Mouse (Mus musculus): ENCODE data around the gene Ftsj1. TPM values are rescaled to one million over a fixed set of nuclear protein-coding genes. Genes with fewer than 3 reads are reported as not detected.

Ftsj1 gene
- polyA plus RNA-seq (2012), result 12.8 and 13.6 TPM in 2 replicates

GRCm38 (mm10) chrX:8252334-8253285 lies at the start of gene Ftsj1:
Gene Ftsj1 (minus strand): TSS chrX:8252406.

GRCm38 (mm10) chrX:8271083-8271820 lies 19.0 kb upstream of the Ftsj1 start, which contains the start of gene Slc38a5:
Gene Slc38a5 (plus strand): TSS chrX:8271133.

GRCm38 (mm10) chrX:8206015-8206693 lies 46.1 kb downstream of the Ftsj1 start, which contains the start of gene Porcn:
Gene Porcn (minus strand): TSS chrX:8206525.

GRCm38 (mm10) chrX:8193419-8193723 lies 58.8 kb downstream of the Ftsj1 start, which contains the start of gene Ebp:
Gene Ebp (minus strand): TSS chrX:8193512.

Other genes with a start within 250 kb of the Ftsj1 start
- not detected in 2 replicates for gene Glod5, start 233.9 kb downstream of the Ftsj1 start, polyA plus RNA-seq (2012)
- 20.0 and 21.1 TPM in 2 replicates for gene Suv39h1, start 177.6 kb downstream of the Ftsj1 start, polyA plus RNA-seq (2012)
- gene Was, start 161.9 kb downstream of the Ftsj1 start, polyA plus RNA-seq (2012), result 231 and 266 TPM in 2 replicates
- 36.2 and 54.9 TPM in 2 replicates for gene Wdr13, start 119.5 kb downstream of the Ftsj1 start, polyA plus RNA-seq (2012)
- gene Rbm3, start 106.5 kb downstream of the Ftsj1 start, polyA plus RNA-seq (2012), result 148 and 243 TPM in 2 replicates
- gene Tbc1d25, start 76.2 kb downstream of the Ftsj1 start, polyA plus RNA-seq (2012), result 4.8 and 5.3 TPM in 2 replicates
- 4.6 and 5.8 TPM in 2 replicates for gene Ebp, start 58.9 kb downstream of the Ftsj1 start, polyA plus RNA-seq (2012)
- gene Porcn, start 45.9 kb downstream of the Ftsj1 start, polyA plus RNA-seq (2012), result 0.40 and 1.0 TPM in 2 replicates
- gene Slc38a5, start 18.7 kb upstream of the Ftsj1 start, polyA plus RNA-seq (2012), result 16.2 and 17.0 TPM in 2 replicates
- not detected in 2 replicates for gene Ssxb10, start 75.0 kb upstream of the Ftsj1 start, polyA plus RNA-seq (2012)
- not detected in 2 replicates for gene Ssxb9, start 114.6 kb upstream of the Ftsj1 start, polyA plus RNA-seq (2012)
- gene Ssxb1, start 160.9 kb upstream of the Ftsj1 start, polyA plus RNA-seq (2012), result not detected in 2 replicates
- gene Ssxb2, start 209.3 kb upstream of the Ftsj1 start, polyA plus RNA-seq (2012), result not detected in 2 replicates